Mouse (Mus musculus): ENCODE measurements around the gene Gm1113. TPM values are rescaled to one million over a fixed set of nuclear protein-coding genes. Genes with fewer than 3 reads are reported as not detected.

Gm1113 gene
- total and polyA plus RNA-seq, 3 experiments, result not detected

DNA sequence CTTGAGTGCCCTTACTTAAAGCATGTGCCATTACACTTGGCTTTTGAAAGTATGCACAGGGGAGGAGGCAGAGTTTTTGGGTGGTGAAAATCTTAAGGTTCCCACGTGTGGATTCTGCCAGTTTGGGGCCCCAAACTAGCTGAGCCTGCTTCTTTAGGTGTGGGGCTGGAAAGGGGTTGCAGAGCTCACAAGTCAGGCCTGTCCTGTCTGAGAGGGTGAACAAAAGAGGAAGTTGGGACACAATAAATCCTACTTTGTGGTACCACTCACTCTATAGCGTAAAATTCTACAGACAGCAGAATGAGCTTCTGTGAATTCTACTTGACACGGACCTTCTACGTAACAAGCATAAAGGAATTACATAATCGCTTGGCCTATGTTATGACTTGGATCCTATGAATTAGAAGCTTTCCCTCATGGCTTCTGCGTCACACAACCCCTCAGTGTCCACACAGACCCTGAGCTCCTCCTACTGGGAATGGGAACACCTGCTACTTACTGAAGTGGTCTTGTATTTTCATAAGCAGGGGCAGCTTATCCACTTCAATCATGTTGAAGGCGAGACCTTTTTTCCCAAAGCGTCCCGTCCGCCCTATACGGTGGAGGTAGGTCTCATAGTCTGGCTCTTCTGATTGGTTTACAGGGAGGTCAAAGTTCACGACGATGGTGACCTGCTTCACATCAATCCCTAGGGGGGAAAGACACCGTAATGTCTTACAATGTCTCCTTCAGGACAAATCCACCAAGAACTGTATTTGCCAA lies 25.2 kb upstream of the Gm1113 start:
- Histone ChIP-seq H3K36me3 (replicated peaks) (no peaks in the 10 kb centered on the region), H3K4me3 (ENCODE audit: low read depth, low read length) (no peak overlapping the region), H3K27me3 (ENCODE audit: insufficient read depth, low read length) (peaks cover 23% of the 10 kb centered on the region; the same call in 1 of the 2 replicates), H3K4me1 (ENCODE audit: insufficient read depth, low read depth, low read length) (no peaks in the 10 kb centered on the region), H3K9me3 (replicated peaks) (no peaks in the 10 kb centered on the region)
- no peak for DNase-seq (ENCODE audit: low spot score)
- TF ChIP-seq CTCF (IDR thresholded peaks at IDR 0.05; ENCODE audit: low read depth, low read length) (no peak), GATA2 (IDR thresholded peaks at IDR 0.05; ENCODE audit: borderline replicate concordance, low read depth, low read length) (no peak), GATA1 (IDR thresholded peaks at IDR 0.05; ENCODE audit: borderline replicate concordance, low read length) (no peak), POLR2AphosphoS5 (IDR thresholded peaks at IDR 0.05; ENCODE audit: insufficient replicate concordance, low read depth, low read length) (no peak), TAL1 (conservative IDR thresholded peaks at IDR 0.05; ENCODE audit: low read depth, low read length) (no peak)
- ATAC-seq (ENCODE audit: extremely low read depth, insufficient number of reproducible peaks, low FRiP score, poor library complexity, severe bottlenecking), result no peak

DNA sequence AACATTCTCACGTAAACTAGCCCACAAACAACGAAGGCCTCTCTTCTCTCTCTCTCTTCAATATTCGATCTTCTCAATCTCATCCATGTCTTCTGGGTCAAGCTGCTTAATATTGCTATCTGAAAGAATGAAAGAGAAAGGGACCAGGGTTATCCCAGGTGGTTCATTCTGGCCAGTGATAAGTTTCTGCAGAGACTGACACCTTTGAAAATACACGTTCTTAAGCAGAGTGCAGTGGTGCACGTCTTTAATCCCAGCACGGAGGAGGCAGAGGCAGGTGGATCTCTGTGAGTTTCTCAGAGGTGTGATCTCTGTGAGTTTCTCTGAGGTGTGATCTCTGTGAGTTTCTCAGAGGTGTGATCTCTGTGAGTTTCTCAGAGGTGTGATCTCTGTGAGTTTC lies 23.9 kb upstream of the Gm1113 start:
- TF ChIP-seq TAL1 (conservative IDR thresholded peaks at IDR 0.05; ENCODE audit: low read depth, low read length) (no peak), GATA2 (IDR thresholded peaks at IDR 0.05; ENCODE audit: borderline replicate concordance, low read depth, low read length) (no peak)
- no peak overlapping the region for H3K4me3 ChIP-seq (ENCODE audit: low read depth, low read length)
- H3K4me1 ChIP-seq (ENCODE audit: insufficient read depth, low read depth, low read length), result peaks cover 3% of the 10 kb centered on the region; the same call in 1 of the 2 replicates
- no peaks in the 10 kb centered on the region for H3K9me3 ChIP-seq (replicated peaks)
- no peak for DNase-seq (ENCODE audit: low spot score)
- no peaks in the 10 kb centered on the region for H3K36me3 ChIP-seq (replicated peaks)
- ATAC-seq (ENCODE audit: extremely low read depth, insufficient number of reproducible peaks, low FRiP score, poor library complexity, severe bottlenecking), result no peak
- peaks cover 18% of the 10 kb centered on the region; the same call in 1 of the 2 replicates for H3K27me3 ChIP-seq (ENCODE audit: insufficient read depth, low read length)

DNA sequence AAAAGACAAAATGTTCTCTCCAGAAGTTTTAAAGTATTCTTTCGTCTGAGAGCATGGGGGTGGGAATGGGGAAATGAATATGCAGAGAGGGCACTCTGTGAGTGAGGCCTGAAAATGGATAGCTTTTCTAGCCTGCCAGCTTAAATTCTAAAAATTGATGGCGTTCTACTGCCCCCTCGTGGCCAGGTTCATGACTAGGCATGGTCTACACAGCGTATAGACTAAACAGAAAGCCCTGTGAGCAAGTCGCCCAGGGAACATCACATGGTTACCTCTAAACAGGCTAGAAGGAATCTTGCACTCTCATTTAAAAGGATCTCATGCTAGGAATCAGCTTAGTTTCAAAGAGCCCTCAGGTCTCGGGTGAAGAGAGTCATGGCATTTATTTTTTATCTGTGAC lies 23.4 kb upstream of the Gm1113 start:
- TF ChIP-seq POLR2AphosphoS5 (IDR thresholded peaks at IDR 0.05; ENCODE audit: insufficient replicate concordance, low read depth, low read length) (no peak), CTCF (IDR thresholded peaks at IDR 0.05; ENCODE audit: low read depth, low read length) (peak; percentile 46; the same call in 1 of the 2 replicates)
- peaks cover 18% of the 10 kb centered on the region; the same call in 1 of the 2 replicates for H3K27me3 ChIP-seq (ENCODE audit: insufficient read depth, low read length)
- peaks cover 3% of the 10 kb centered on the region; the same call in 1 of the 2 replicates for H3K4me1 ChIP-seq (ENCODE audit: insufficient read depth, low read depth, low read length)
- no peaks in the 10 kb centered on the region for H3K9me3 ChIP-seq (replicated peaks)
- no peak overlapping the region for H3K4me3 ChIP-seq (ENCODE audit: low read depth, low read length)
- ATAC-seq (ENCODE audit: extremely low read depth, insufficient number of reproducible peaks, low FRiP score, poor library complexity, severe bottlenecking) (peak; percentile 49; the same call in 1 of the 2 replicates), DNase-seq (ENCODE audit: low spot score) (peak; percentile 28)
- no peaks in the 10 kb centered on the region for H3K36me3 ChIP-seq (replicated peaks)

GRCm38 (mm10) chr9:35541024-35541423 lies 23.0 kb upstream of the Gm1113 start:
- no peaks in the 10 kb centered on the region for H3K9me3 ChIP-seq (replicated peaks)
- no peak overlapping the region for H3K4me3 ChIP-seq (ENCODE audit: low read depth, low read length)
- DNase-seq (ENCODE audit: low spot score), result no peak
- H3K4me1 ChIP-seq (ENCODE audit: insufficient read depth, low read depth, low read length), result peaks cover 3% of the 10 kb centered on the region; the same call in 1 of the 2 replicates
- no peak for ATAC-seq (ENCODE audit: extremely low read depth, insufficient number of reproducible peaks, low FRiP score, poor library complexity, severe bottlenecking)
- no peak for TF ChIP-seq CTCF (IDR thresholded peaks at IDR 0.05; ENCODE audit: low read depth, low read length)
- no peak for TF ChIP-seq GATA1 (IDR thresholded peaks at IDR 0.05; ENCODE audit: borderline replicate concordance, low read length)
- TF ChIP-seq POLR2AphosphoS5 (IDR thresholded peaks at IDR 0.05; ENCODE audit: insufficient replicate concordance, low read depth, low read length), result no peak
- TF ChIP-seq GATA2 (IDR thresholded peaks at IDR 0.05; ENCODE audit: borderline replicate concordance, low read depth, low read length), result no peak
- no peak for TF ChIP-seq TAL1 (conservative IDR thresholded peaks at IDR 0.05; ENCODE audit: low read depth, low read length)
- H3K36me3 ChIP-seq (replicated peaks), result no peaks in the 10 kb centered on the region
- peaks cover 18% of the 10 kb centered on the region; the same call in 1 of the 2 replicates for H3K27me3 ChIP-seq (ENCODE audit: insufficient read depth, low read length)

- H3K4me3 ChIP-seq (ENCODE audit: low read depth, low read length), result no peak overlapping the region
- ATAC-seq (ENCODE audit: extremely low read depth, insufficient number of reproducible peaks, low FRiP score, poor library complexity, severe bottlenecking) (no peak), DNase-seq (ENCODE audit: low spot score) (no peak)
- H3K36me3 ChIP-seq (replicated peaks), result no peaks in the 10 kb centered on the region
- no peaks in the 10 kb centered on the region for H3K9me3 ChIP-seq (replicated peaks)
- H3K4me1 ChIP-seq (ENCODE audit: insufficient read depth, low read depth, low read length), result peaks cover 3% of the 10 kb centered on the region; the same call in 1 of the 2 replicates
- H3K27me3 ChIP-seq (ENCODE audit: insufficient read depth, low read length), result peaks cover 15% of the 10 kb centered on the region; the same call in 1 of the 2 replicates
- TF ChIP-seq GATA1 (IDR thresholded peaks at IDR 0.05; ENCODE audit: borderline replicate concordance, low read length) (no peak), GATA2 (IDR thresholded peaks at IDR 0.05; ENCODE audit: borderline replicate concordance, low read depth, low read length) (no peak), TAL1 (conservative IDR thresholded peaks at IDR 0.05; ENCODE audit: low read depth, low read length) (no peak), CTCF (IDR thresholded peaks at IDR 0.05; ENCODE audit: low read depth, low read length) (no peak), POLR2AphosphoS5 (IDR thresholded peaks at IDR 0.05; ENCODE audit: insufficient replicate concordance, low read depth, low read length) (no peak)
These were observed 21.1 kb upstream of the Gm1113 start for GRCm38 (mm10) chr9:35539001-35539750.

- Histone ChIP-seq H3K36me3 (replicated peaks) (no peaks in the 10 kb centered on the region), H3K4me1 (ENCODE audit: insufficient read depth, low read depth, low read length) (peaks cover 3% of the 10 kb centered on the region; the same call in 1 of the 2 replicates), H3K9me3 (replicated peaks) (no peaks in the 10 kb centered on the region), H3K27me3 (ENCODE audit: insufficient read depth, low read length) (peaks cover 10% of the 10 kb centered on the region; the same call in 1 of the 2 replicates), H3K4me3 (ENCODE audit: low read depth, low read length) (no peak overlapping the region)
- TF ChIP-seq GATA1 (IDR thresholded peaks at IDR 0.05; ENCODE audit: borderline replicate concordance, low read length) (no peak), CTCF (IDR thresholded peaks at IDR 0.05; ENCODE audit: low read depth, low read length) (no peak), TAL1 (conservative IDR thresholded peaks at IDR 0.05; ENCODE audit: low read depth, low read length) (no peak), GATA2 (IDR thresholded peaks at IDR 0.05; ENCODE audit: borderline replicate concordance, low read depth, low read length) (no peak), POLR2AphosphoS5 (IDR thresholded peaks at IDR 0.05; ENCODE audit: insufficient replicate concordance, low read depth, low read length) (no peak)
- ATAC-seq (ENCODE audit: extremely low read depth, insufficient number of reproducible peaks, low FRiP score, poor library complexity, severe bottlenecking) (no peak), DNase-seq (ENCODE audit: low spot score) (no peak)
These were observed 17.8 kb upstream of the Gm1113 start for GRCm38 (mm10) chr9:35535876-35536275.
